Mouse (Mus musculus): ENCODE data around the gene Gabra2.

- TF ChIP-seq CHD2 (IDR thresholded peaks at IDR 0.05; ENCODE audit: low read length) (no peak), UBTF (IDR thresholded peaks at IDR 0.05; ENCODE audit: borderline replicate concordance, insufficient read depth, low read depth, low read length) (no peak), EP300 (IDR thresholded peaks at IDR 0.05; ENCODE audit: low read depth in 1 of 2, low read length in 2 of 2) (no peak), CTCF (IDR thresholded peaks at IDR 0.05 in 2 of 3, conservative IDR thresholded peaks at IDR 0.05 in 1 of 3; ENCODE audit: control insufficient read depth in 1 of 3, insufficient read depth in 1 of 3, low read depth in 2 of 3, low read length in 3 of 3, poor library complexity in 1 of 3, severe bottlenecking in 1 of 3) (no peak), JUND (IDR thresholded peaks at IDR 0.05; ENCODE audit: low read depth, low read length) (no peak), ZKSCAN1 (IDR thresholded peaks at IDR 0.05; ENCODE audit: low read depth, low read length) (no peak), POLR2A (IDR thresholded peaks at IDR 0.05; ENCODE audit: control insufficient read depth in 1 of 2, insufficient read depth in 1 of 2, low read depth in 1 of 2, low read length in 2 of 2, poor library complexity in 1 of 2) (no peak), HCFC1 (IDR thresholded peaks at IDR 0.05; ENCODE audit: low read depth, low read length) (no peak), MXI1 (IDR thresholded peaks at IDR 0.05; ENCODE audit: low read depth, low read length) (no peak), POLR2AphosphoS5 (IDR thresholded peaks at IDR 0.05; ENCODE audit: borderline replicate concordance, low read depth, low read length) (no peak)
These were observed 41.0 kb upstream of the Gabra2 start for GRCm38 (mm10) chr5:71136691-71137090.

All from MEL (cell line).